Mouse (Mus musculus): ENCODE data around the gene Arhgap42.

Gene Arhgap42

GRCm38 (mm10) chr9:9208205-9208604, 30.7 kb downstream of the Arhgap42 start:
- no peak for DNase-seq (ENCODE audit: low spot score)

GRCm38 (mm10) chr9:9207251-9207650, 31.6 kb downstream of the Arhgap42 start:
- no peak for DNase-seq (ENCODE audit: low spot score)

GRCm38 (mm10) chr9:9200827-9201388, 38.0 kb downstream of the Arhgap42 start:
- no peak for DNase-seq (ENCODE audit: low spot score)

- no peak for DNase-seq (ENCODE audit: low spot score)
Measured at GRCm38 (mm10) chr9:9199170-9199841, 39.6 kb downstream of the Arhgap42 start.

GRCm38 (mm10) chr9:9198645-9199044, 40.3 kb downstream of the Arhgap42 start:
- DNase-seq (ENCODE audit: low spot score), result no peak

- DNase-seq (ENCODE audit: low spot score), result no peak
Measured at GRCm38 (mm10) chr9:9196046-9196445, 42.9 kb downstream of the Arhgap42 start.

GRCm38 (mm10) chr9:9194496-9194895, 44.4 kb downstream of the Arhgap42 start:
- DNase-seq (ENCODE audit: low spot score), result no peak

GRCm38 (mm10) chr9:9192716-9193115, 46.2 kb downstream of the Arhgap42 start:
- no peak for DNase-seq (ENCODE audit: low spot score)

GRCm38 (mm10) chr9:9190835-9191234, 48.1 kb downstream of the Arhgap42 start:
- no peak for DNase-seq (ENCODE audit: low spot score)

- DNase-seq (ENCODE audit: low spot score), result no peak
Measured at GRCm38 (mm10) chr9:9188167-9188566, 50.7 kb downstream of the Arhgap42 start.

- DNase-seq (ENCODE audit: low spot score), result no peak
Measured at GRCm38 (mm10) chr9:9177745-9178144, 61.2 kb downstream of the Arhgap42 start.

- no peak for DNase-seq (ENCODE audit: low spot score)
Measured at GRCm38 (mm10) chr9:9174924-9175323, 64.0 kb downstream of the Arhgap42 start.

GRCm38 (mm10) chr9:9174206-9174605, 64.7 kb downstream of the Arhgap42 start:
- no peak for DNase-seq (ENCODE audit: low spot score)

GRCm38 (mm10) chr9:9173091-9173490, 65.8 kb downstream of the Arhgap42 start:
- DNase-seq (ENCODE audit: low spot score), result no peak

- no peak for DNase-seq (ENCODE audit: low spot score)
Measured at GRCm38 (mm10) chr9:9171146-9171816, 67.6 kb downstream of the Arhgap42 start.

- no peak for DNase-seq (ENCODE audit: low spot score)
Measured at GRCm38 (mm10) chr9:9165641-9166063, 73.2 kb downstream of the Arhgap42 start.

- no peak for DNase-seq (ENCODE audit: low spot score)
Measured at GRCm38 (mm10) chr9:9160736-9161135, 78.2 kb downstream of the Arhgap42 start.

- no peak for DNase-seq (ENCODE audit: low spot score)
Measured at GRCm38 (mm10) chr9:9158241-9158640, 80.7 kb downstream of the Arhgap42 start.

- DNase-seq (ENCODE audit: low spot score), result no peak
Measured at GRCm38 (mm10) chr9:9157425-9157824, 81.5 kb downstream of the Arhgap42 start.

GRCm38 (mm10) chr9:9154636-9155035, 84.3 kb downstream of the Arhgap42 start:
- DNase-seq (ENCODE audit: low spot score), result no peak

GRCm38 (mm10) chr9:9144301-9145121, 94.4 kb downstream of the Arhgap42 start:
- no peak for DNase-seq (ENCODE audit: low spot score)

- no peak for DNase-seq (ENCODE audit: low spot score)
Measured at GRCm38 (mm10) chr9:9143102-9143501, 95.8 kb downstream of the Arhgap42 start.

Data from spleen, adult 12 weeks (tissue).